Mouse (Mus musculus): ENCODE results near the gene Lysmd4. TPM values are rescaled to one million over a fixed set of nuclear protein-coding genes. Genes with fewer than 3 reads are reported as not detected.

The Lysmd4 gene
- total and polyA plus RNA-seq, 2 experiments from 2014 or later: 33.2 to 42.2 TPM

DNA sequence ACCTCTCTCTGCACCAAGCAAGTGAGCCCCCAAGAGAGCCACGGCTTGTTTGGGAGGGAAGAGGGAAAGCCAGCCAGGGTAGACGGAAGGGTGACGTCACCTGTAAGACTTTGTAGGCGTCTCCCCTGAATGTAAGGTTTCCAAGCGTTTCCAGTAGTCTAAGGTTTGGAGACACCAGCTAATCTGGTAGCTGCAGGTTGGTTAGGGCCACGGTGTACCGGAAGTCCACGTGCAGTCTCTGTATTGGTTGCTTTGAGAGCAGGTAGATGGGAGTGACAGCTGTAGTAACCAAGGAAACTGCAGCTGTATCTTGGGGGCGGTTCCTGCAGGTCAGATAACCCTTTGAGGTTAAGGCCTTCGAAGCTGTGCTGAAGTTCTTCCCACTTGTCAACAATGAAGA, 15.8 kb upstream of the Lysmd4 start:
- Histone ChIP-seq H3K9ac (replicated peaks; ENCODE audit: low read length, poor library complexity, severe bottlenecking) (no peak overlapping the region), H3K9me3 (ENCODE audit: low read length) (no peaks in the 10 kb centered on the region), H3K27ac (ENCODE audit: low read depth, low read length) (no peak overlapping the region), H3K4me3 (ENCODE audit: low read depth, low read length) (no peak overlapping the region), H3K27me3 (ENCODE audit: insufficient read depth, low read length) (no peaks in the 10 kb centered on the region), H3K4me2 (ENCODE audit: low read depth, low read length, poor library complexity, severe bottlenecking) (no peak overlapping the region), H3K4me1 (ENCODE audit: insufficient read depth, low read length) (no peaks in the 10 kb centered on the region), H3K36me3 (ENCODE audit: insufficient read depth, low read length) (no peaks in the 10 kb centered on the region)
- ATAC-seq (ENCODE audit: low FRiP score): no peak
- 85% methylated on average over 10 of the region's 10 CpGs for WGBS
- DNase-seq (ENCODE audit: low spot score): no peak
- TF ChIP-seq CTCF (IDR thresholded peaks at IDR 0.05): no peak

DNA sequence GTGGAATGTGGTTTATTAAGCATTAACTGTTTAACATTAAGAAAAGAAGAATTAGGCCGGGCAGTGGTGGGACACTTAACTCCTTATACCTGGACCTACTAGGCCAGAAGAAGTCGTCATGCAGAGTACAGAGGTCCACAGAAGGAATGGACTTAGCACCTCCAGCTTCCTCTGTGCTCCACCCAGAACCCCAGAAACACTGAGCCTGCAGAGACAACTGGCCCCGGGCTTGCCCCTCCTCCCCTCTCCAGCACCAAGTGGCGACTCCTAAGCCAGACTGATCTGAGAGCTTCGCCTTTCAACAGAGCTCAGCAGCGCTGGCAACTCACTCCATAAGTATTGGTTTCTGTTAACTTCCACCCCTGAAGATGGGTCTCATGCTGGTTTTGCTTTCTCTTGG, 14.6 kb upstream of the Lysmd4 start:
- Histone ChIP-seq H3K4me3 (ENCODE audit: low read depth, low read length) (no peak overlapping the region), H3K9ac (replicated peaks; ENCODE audit: low read length, poor library complexity, severe bottlenecking) (no peak overlapping the region), H3K27ac (ENCODE audit: low read depth, low read length) (no peak overlapping the region), H3K36me3 (ENCODE audit: insufficient read depth, low read length) (no peaks in the 10 kb centered on the region), H3K27me3 (ENCODE audit: insufficient read depth, low read length) (no peaks in the 10 kb centered on the region), H3K4me1 (ENCODE audit: insufficient read depth, low read length) (no peaks in the 10 kb centered on the region), H3K4me2 (ENCODE audit: low read depth, low read length, poor library complexity, severe bottlenecking) (no peak overlapping the region), H3K9me3 (ENCODE audit: low read length) (no peaks in the 10 kb centered on the region)
- ATAC-seq (ENCODE audit: low FRiP score) (no peak), DNase-seq (ENCODE audit: low spot score) (no peak)
- TF ChIP-seq CTCF (IDR thresholded peaks at IDR 0.05): no peak
- 49% methylated on average over 6 of the region's 6 CpGs for WGBS

DNA sequence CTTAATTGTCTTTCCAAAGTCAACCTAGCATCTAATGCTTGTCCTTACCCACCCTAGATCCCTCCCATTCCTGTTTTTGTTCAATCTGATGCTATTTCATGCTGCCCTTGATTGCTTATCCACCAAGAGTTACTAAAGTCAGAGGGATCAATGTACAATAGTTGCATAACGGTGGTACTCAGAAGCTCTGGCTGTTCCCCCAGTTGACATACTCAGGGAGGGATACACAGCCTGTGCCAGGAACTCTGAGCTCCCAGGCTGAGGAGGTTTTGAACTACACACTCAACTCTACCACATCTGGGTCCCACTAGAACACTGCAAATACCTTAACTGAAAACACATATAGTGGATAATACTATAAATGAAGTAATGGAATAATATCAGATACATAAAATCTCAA, 14.0 kb upstream of the Lysmd4 start:
- H3K9ac ChIP-seq (replicated peaks; ENCODE audit: low read length, poor library complexity, severe bottlenecking): no peak overlapping the region
- no peaks in the 10 kb centered on the region for H3K9me3 ChIP-seq (ENCODE audit: low read length)
- no peak for DNase-seq (ENCODE audit: low spot score)
- no peaks in the 10 kb centered on the region for H3K4me1 ChIP-seq (ENCODE audit: insufficient read depth, low read length)
- no peaks in the 10 kb centered on the region for H3K36me3 ChIP-seq (ENCODE audit: insufficient read depth, low read length)
- no peak overlapping the region for H3K27ac ChIP-seq (ENCODE audit: low read depth, low read length)
- H3K4me3 ChIP-seq (ENCODE audit: low read depth, low read length): no peak overlapping the region
- 83% methylated on average over 1 of the region's 1 CpGs for WGBS
- H3K27me3 ChIP-seq (ENCODE audit: insufficient read depth, low read length): no peaks in the 10 kb centered on the region
- no peak for ATAC-seq (ENCODE audit: low FRiP score)
- no peak overlapping the region for H3K4me2 ChIP-seq (ENCODE audit: low read depth, low read length, poor library complexity, severe bottlenecking)
- TF ChIP-seq CTCF (IDR thresholded peaks at IDR 0.05): no peak

DNA sequence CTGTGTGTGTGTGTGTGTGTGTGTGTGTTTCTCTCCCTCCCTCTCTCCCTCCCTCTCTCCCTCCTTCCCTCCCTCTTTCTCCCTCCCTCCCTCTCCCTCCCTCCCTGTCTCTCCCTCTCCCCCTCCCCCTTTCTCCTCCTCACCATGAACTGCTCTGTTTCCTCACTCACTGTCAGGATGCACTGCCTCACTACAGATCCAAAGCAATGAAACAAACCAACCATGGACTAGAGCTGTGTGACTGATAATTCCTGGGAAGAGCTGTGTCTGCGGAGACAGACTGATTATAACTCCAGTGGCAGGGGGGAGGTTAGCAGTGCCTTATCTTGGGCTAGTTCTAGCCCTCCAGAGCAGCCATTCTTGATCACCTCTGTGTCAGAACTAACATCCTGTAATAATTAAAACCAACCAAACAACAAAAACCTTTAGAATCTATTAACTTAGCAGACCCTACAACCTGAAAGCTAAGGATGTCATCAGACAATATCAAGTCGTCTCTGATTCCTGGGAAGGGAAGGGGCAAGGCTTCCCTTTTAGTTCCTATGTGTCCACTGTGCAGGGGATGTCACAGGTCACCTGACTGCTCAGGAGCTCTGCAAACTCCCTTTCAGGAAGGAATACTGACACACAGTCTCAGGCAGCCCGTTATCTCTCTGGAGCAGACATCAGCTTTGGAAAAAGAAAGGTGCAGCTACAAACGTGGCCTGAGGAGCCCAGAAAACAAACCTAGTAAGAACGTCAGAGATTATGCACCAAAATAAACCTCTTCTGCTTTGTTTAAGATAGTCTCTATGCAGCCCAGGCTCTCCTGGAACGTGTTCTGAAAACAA, 12.1 kb upstream of the Lysmd4 start:
- no peak for ATAC-seq (ENCODE audit: low FRiP score)
- no peak for TF ChIP-seq CTCF (IDR thresholded peaks at IDR 0.05)
- 65% methylated on average over 6 of the region's 6 CpGs for WGBS
- Histone ChIP-seq H3K9ac (replicated peaks; ENCODE audit: low read length, poor library complexity, severe bottlenecking) (no peak overlapping the region), H3K27me3 (ENCODE audit: insufficient read depth, low read length) (no peaks in the 10 kb centered on the region), H3K4me3 (ENCODE audit: low read depth, low read length) (no peak overlapping the region), H3K9me3 (ENCODE audit: low read length) (no peaks in the 10 kb centered on the region), H3K4me2 (ENCODE audit: low read depth, low read length, poor library complexity, severe bottlenecking) (no peak overlapping the region), H3K36me3 (ENCODE audit: insufficient read depth, low read length) (no peaks in the 10 kb centered on the region), H3K4me1 (ENCODE audit: insufficient read depth, low read length) (no peaks in the 10 kb centered on the region), H3K27ac (ENCODE audit: low read depth, low read length) (no peak overlapping the region)
- no peak for DNase-seq (ENCODE audit: low spot score)

DNA sequence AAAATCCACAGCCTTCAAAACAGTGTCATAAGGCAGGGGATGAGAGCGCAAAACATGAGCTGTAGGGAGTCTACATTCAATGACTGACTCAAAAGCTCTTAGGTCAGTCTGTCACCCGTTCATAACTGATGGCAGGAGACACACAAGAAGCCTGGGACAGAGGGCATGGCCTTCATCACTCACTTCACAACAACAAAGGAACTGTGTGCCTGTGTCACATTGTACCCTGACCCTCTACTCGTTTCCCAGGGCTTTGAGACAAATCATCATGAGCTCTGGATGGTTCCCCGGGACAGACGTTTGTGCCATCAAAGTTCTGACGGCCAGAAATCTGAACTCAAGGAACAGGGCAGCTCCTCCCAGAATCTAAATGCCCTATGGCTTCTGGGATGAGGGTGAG, 11.0 kb upstream of the Lysmd4 start:
- WGBS: 60% methylated on average over 6 of the region's 6 CpGs
- Histone ChIP-seq H3K36me3 (ENCODE audit: insufficient read depth, low read length) (no peaks in the 10 kb centered on the region), H3K27ac (ENCODE audit: low read depth, low read length) (no peak overlapping the region), H3K9me3 (ENCODE audit: low read length) (no peaks in the 10 kb centered on the region), H3K4me1 (ENCODE audit: insufficient read depth, low read length) (no peaks in the 10 kb centered on the region), H3K4me3 (ENCODE audit: low read depth, low read length) (no peak overlapping the region), H3K9ac (replicated peaks; ENCODE audit: low read length, poor library complexity, severe bottlenecking) (no peak overlapping the region), H3K27me3 (ENCODE audit: insufficient read depth, low read length) (no peaks in the 10 kb centered on the region), H3K4me2 (ENCODE audit: low read depth, low read length, poor library complexity, severe bottlenecking) (no peak overlapping the region)
- ATAC-seq (ENCODE audit: low FRiP score) (no peak), DNase-seq (ENCODE audit: low spot score) (no peak)
- no peak for TF ChIP-seq CTCF (IDR thresholded peaks at IDR 0.05)

DNA sequence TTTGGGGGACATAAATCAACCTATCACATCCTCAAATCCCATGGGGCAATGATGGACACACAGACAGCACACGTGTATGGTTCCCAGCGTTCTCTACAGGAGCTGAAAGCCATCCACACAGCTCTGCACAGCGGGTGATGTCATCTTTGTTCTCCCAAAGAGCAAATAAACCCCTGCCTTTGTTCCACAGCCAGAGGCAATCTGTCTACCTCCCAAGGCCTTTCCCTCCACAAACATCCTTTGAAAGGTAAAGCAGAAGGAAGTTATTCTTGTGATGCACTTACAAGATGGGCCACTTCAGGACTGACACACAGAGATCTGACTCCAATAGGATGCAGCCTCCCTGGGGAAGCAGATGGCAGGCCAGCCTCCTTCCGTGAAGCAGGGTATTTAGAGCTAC, 10.4 kb upstream of the Lysmd4 start:
- 61% methylated on average over 4 of the region's 4 CpGs for WGBS
- no peak for DNase-seq (ENCODE audit: low spot score)
- Histone ChIP-seq H3K4me1 (ENCODE audit: insufficient read depth, low read length) (no peaks in the 10 kb centered on the region), H3K4me2 (ENCODE audit: low read depth, low read length, poor library complexity, severe bottlenecking) (no peak overlapping the region), H3K27ac (ENCODE audit: low read depth, low read length) (no peak overlapping the region), H3K4me3 (ENCODE audit: low read depth, low read length) (no peak overlapping the region), H3K9me3 (ENCODE audit: low read length) (no peaks in the 10 kb centered on the region), H3K27me3 (ENCODE audit: insufficient read depth, low read length) (no peaks in the 10 kb centered on the region), H3K9ac (replicated peaks; ENCODE audit: low read length, poor library complexity, severe bottlenecking) (no peak overlapping the region), H3K36me3 (ENCODE audit: insufficient read depth, low read length) (no peaks in the 10 kb centered on the region)
- no peak for ATAC-seq (ENCODE audit: low FRiP score)
- TF ChIP-seq CTCF (IDR thresholded peaks at IDR 0.05): no peak
